Mouse (Mus musculus) monocyte, adult 2 months (primary cell): ENCODE data around the gene Entr1.

Experiments
- DNase-seq, 2 experiments: peaks; one replicate each; pipeline ENCODE4 v3.0.0; 2022; ENCODE audit warnings: low spot score in 2 of 2, low read depth in 1 of 2

The Entr1 gene

DNA sequence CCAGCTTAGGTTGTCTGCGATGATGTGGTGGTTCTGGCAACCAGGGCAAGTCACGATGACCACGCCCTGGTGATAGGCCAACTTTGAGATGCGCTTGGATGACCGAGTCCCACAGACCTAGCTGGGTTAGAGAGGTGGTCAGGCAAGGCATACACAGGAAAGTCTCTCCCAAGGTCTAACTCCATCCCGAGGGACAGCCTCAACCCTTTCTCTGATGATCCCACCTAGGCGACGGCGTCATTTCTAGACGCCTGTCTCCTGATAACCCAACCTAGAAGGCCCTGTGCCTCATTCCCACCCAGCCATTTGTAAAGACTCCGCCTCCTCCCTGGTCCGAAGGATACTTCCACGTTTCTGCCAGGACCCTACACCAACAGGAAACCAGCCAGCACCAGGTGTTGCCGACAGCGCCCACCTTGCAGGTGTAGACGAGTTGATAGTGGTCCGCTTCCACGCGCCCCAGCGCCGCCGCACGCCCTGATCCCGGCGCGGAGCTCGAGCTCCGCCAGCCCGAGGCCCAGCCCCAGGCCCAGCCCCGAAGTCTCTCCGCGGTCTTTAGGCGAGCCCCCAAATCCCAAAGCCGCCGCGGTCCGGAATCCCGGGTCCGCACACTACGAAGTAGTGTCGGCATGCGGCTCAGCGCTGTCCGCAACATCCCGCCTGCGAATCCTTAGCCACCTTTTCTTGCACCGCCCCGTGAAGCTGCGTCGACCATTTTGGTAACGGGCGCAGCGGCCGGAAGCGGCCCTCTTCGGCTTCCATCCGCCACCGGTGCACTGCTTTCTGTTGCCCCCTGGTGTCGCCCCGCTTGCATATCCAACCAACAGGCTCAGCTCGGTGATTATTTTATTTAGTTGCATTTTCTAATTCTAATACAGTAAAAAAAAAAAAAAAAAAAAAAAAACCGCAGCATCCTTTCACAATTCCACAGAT, 37.5 kb downstream of the Entr1 start, which contains the start of gene Dnlz:
Dnlz (minus strand) TSS at position 753 of the 933 bp plus-strand sequence.
- DNase-seq, result peak; percentile 73 to 82

DNA sequence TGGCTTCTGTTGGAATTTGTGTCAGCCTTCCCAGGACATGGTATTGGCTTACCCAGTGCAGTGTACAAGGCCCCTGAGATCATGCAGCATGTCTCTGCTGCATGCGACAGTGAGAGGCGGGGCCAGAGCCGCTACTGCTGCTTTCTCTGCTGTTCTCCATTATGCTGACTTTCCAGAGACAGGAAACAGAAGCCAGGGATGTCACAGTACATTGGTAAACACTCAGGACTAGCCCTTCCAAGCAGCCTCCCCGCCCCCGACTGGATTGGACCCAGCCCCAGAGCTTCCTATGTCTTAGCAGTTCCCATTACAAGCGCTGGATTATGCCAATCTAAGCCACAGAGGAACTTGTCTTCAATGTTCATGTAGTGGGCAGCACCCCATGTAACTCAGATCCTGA, 40.9 kb downstream of the Entr1 start:
- no peak for DNase-seq

GRCm38 (mm10) chr2:26342609-26343490, 46.3 kb downstream of the Entr1 start:
- no peak for DNase-seq

DNA sequence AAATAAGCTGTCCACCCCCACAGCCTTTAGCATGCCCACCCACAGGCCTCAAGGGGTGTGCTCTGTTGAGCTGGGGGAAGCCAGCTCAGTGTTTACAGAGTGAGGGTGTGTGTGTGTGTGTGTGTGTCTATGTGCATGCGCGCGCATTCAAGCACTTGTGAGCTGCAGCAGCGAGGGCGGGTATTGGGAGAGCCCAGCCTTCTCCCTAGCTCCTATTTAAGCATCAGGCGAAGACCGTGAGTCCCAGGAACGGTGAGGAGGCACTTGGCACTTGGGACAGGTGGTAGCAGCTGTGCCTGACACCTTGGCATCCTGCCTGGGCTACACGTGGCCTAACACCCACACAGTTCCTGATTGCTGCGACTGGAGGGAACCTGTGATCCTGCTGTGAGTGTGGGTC, 47.1 kb downstream of the Entr1 start:
- DNase-seq, result no peak

DNA sequence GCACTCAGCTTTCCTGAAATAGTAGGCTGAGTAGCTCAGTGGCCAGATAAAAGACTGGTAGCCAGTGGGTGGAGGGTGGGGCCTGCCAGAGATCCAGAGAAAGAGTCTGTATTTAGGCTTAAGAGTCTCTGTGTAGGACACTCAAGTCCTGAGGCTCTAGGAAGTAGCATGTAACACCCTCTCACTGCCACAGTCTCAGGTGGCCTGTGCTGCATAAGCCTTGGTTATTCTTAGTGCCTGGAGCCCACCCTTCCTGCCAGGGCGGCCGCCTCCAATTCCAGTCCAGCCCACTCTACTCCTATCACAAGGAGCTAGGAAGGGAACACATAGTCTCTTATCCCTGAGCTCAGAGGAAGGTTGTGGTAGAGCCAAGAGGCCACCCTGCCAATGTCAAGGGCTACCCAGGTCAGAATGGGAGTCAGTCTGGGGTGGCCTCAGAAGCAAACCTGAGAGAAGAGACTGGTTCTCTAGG, 47.6 kb downstream of the Entr1 start:
- DNase-seq, result no peak

DNA sequence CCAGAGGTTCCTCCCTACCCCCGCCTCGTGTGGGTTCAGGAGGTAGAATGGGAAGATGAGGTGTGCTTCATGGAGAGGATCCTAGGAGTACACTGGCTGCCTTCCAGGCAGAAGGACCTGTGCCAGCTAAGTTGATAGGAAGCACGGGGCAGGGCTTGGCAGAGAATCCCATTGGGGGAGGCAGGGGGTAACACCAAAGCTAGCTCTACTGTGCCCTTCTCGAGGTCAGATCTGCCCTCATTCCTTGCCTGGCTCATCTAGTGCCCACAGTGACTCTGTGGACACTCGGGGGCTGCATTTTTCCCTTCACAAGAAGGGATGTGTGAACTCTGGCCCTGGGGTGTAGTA, 49.9 kb downstream of the Entr1 start:
- no peak for DNase-seq

DNA sequence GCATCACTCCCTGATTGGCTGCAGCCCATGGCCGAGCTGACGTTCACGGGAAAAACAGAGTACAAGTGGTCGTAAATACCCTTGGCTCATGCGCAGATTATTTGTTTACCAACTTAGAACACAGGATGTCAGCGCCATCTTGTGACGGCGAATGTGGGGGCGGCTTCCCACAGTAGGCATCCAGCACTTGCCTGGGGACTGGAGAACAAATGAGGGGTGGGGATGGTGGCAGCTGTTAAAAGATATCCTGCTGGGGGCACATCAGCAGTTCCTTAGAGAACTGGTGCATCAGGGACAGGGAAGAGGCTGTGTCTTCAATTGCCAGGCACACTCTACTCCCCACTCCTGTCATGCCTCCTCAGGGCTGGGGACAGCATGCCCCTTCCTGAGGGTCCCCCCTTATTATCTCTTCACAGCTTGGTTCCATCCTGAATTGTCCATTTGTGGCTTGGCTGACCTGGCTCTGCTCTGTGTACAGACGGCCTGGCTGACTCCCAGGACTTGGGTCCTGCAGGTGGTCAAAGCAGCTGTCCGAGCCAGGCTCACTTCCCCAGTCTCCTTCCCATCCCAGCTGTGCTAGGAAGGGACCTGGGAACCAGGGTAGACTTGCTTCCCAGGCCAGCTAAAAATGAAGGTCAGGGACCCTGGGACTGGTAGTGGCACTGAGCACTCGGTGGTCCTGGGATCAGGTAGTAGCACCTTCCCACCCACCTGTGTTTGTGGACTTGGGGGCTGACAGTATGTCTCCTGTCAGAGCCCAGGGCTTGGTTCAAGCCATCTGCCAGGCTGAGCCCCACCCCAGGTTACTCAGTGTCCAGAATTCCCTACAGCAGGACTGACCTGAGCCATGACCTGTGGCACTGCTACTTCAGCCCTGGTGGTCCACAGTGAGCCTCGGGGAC, 50.6 kb downstream of the Entr1 start:
- DNase-seq, result no peak
